Mouse (Mus musculus) heart, embryonic 14.5 days (tissue): ENCODE results near the gene E130114P18Rik. TPM values are rescaled to one million over a fixed set of nuclear protein-coding genes. Genes with fewer than 3 reads are reported as not detected.

Source experiments
- ATAC-seq: fragments of 200-750 bp; cut with Nextera tagmentation; 2 replicates; pipeline ENCODE4 v1.8.0; 2017; ENCODE audit warnings: low read depth, moderate TSS enrichment; ENCODE audit not compliant: insufficient number of reproducible peaks, insufficient read depth, low FRiP score
- H3K27ac ChIP-seq, 2 experiments: fragments of 200-500 bp in 1 of 2; fragments of 300-500 bp in 1 of 2; sonication (generic) in 1 of 2; replicated peaks in 1 of 2; 2 replicates each; pipeline ENCODE4 v1.5.1; 2012 to 2014; ENCODE audit warnings: low read depth in 2 of 2, low read length in 2 of 2, control low read depth in 1 of 2, mild to moderate bottlenecking in 1 of 2, mixed read lengths in 1 of 2; ENCODE audit not compliant: control insufficient read depth in 1 of 2, insufficient read depth in 1 of 2
- H3K27me3 ChIP-seq: fragments of 300-500 bp; sonication (generic); 2 replicates; pipeline ENCODE4 v1.6.1; 2014; ENCODE audit warnings: mild to moderate bottlenecking, low read length, control low read depth; ENCODE audit not compliant: control insufficient read depth, insufficient read depth
- H3K36me3 ChIP-seq: fragments of 300-500 bp; sonication (generic); 2 replicates; pipeline ENCODE4 v1.6.1; 2014; ENCODE audit warnings: mild to moderate bottlenecking, control low read depth, low read length, mixed read lengths; ENCODE audit not compliant: control insufficient read depth, insufficient read depth
- H3K4me1 ChIP-seq, 2 experiments: fragments of 200-500 bp in 1 of 2; fragments of 300-500 bp in 1 of 2; sonication (generic) in 1 of 2; 2 replicates each; pipeline ENCODE4 v1.6.1; 2012 to 2014; ENCODE audit warnings: low read length in 2 of 2, control low read depth in 1 of 2, mixed read lengths in 1 of 2; ENCODE audit not compliant: control insufficient read depth in 2 of 2, insufficient read depth in 2 of 2
- H3K4me2 ChIP-seq: fragments of 300-500 bp; sonication (generic); 2 replicates; pipeline ENCODE4 v1.6.1; 2014; ENCODE audit warnings: mild to moderate bottlenecking, low read length
- H3K4me3 ChIP-seq, 2 experiments: fragments of 200-500 bp in 1 of 2; fragments of 300-500 bp in 1 of 2; sonication (generic) in 1 of 2; 2 replicates each; pipeline ENCODE4 v1.5.1; 2012 to 2014; ENCODE audit warnings: low read length in 2 of 2, mild to moderate bottlenecking in 2 of 2, control low read depth in 1 of 2, low read depth in 1 of 2, moderate library complexity in 1 of 2; ENCODE audit not compliant: control insufficient read depth in 1 of 2, insufficient read depth in 1 of 2
- H3K9ac ChIP-seq: fragments of 300-500 bp; sonication (generic); 2 replicates; pipeline ENCODE4 v1.6.1; 2014; ENCODE audit warnings: mild to moderate bottlenecking, low read length
- H3K9me3 ChIP-seq: fragments of 300-500 bp; sonication (generic); 2 replicates; pipeline ENCODE4 v1.6.1; 2016; ENCODE audit warnings: low read length, control low read depth; ENCODE audit not compliant: control insufficient read depth
- WGBS: fragments of 180-500 bp; shearing (Covaris S2); extraction: QIAGEN DNeasy Blood & Tissue Kit; methylation state at CpG from one replicate; pipeline ENCODE4 v1.1.7; 2014; 5-methylcytosine and 5-hydroxymethylcytosine counted together
- polyA plus RNA-seq: library from polyadenylated mRNA; unstranded; fragments of >200 nt; fragmentation: Nextera tagmentation; extraction: Ambion mirVana; gene quantifications from 2 replicates; pipeline ENCODE4 v1.2.1, GENCODE M21; 2014

E130114P18Rik gene
- polyA plus RNA-seq, 1 experiment from 2014 or later, result 0.59 TPM

DNA sequence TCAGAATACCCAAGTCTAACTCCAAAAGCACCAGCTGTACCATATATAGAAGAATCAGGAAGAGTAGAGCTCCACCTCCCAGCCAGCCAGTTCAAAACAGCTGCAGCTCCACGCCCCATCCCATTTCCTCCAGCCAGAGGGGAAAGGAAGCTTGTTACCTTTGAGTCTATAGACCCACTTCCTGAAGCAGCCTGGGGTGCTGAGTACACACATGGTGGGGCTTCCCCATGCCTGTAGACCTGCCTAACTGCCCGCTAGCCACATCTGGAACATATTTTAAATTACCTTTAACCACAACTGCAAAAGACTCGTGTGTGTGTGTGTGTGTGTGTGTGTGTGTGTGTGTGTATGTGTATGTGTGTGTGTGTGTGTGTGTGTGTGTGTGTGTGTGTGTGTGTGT, 120.3 kb downstream of the E130114P18Rik start:
- H3K4me1 ChIP-seq, result peaks cover 2% of the 10 kb centered on the region in 2 experiments; a peak in 1 of 4 replicates
- 67% methylated on average over 3 of the region's 3 CpGs for WGBS

DNA sequence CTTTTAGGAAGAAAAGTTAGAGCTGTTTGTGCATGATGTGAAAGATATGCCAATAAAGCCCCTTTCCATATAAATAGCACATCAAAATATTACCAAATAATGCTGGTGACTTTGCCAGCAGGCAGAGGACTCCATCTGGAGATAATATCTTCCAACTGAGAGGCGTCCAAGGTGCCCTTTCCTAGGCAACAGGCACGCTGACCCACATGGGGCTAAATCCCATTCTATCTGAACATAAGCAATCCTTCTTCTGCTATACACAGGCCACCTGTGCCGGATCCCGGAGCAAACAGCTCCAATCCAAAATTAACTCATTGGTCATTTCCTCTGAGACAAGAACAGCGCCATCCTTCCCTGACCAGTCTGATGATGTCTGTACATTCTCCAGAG, 128.3 kb downstream of the E130114P18Rik start:
- WGBS, result 50% methylated on average over 5 of the region's 5 CpGs
- Histone ChIP-seq H3K9ac (no peak overlapping the region), H3K27me3 (no peaks in the 10 kb centered on the region), H3K4me2 (peak overlapping the region; percentile 49), H3K36me3 (no peaks in the 10 kb centered on the region), H3K4me3 (no peak overlapping the region), H3K27ac (peak overlapping the region; percentile 54 to 73; a peak in 3 of 4 replicates), H3K4me1 (peaks cover 8 to 22% of the 10 kb centered on the region in 2 experiments), H3K9me3 (no peaks in the 10 kb centered on the region)
- ATAC-seq, result no peak

More for the DNA sequence above, 120.3 kb downstream of the E130114P18Rik start:
- Histone ChIP-seq H3K27me3 (no peaks in the 10 kb centered on the region), H3K4me2 (no peak overlapping the region), H3K27ac (no peak overlapping the region), H3K9ac (no peak overlapping the region), H3K4me3 (no peak overlapping the region), H3K9me3 (no peaks in the 10 kb centered on the region), H3K36me3 (no peaks in the 10 kb centered on the region)
- ATAC-seq, result no peak

DNA sequence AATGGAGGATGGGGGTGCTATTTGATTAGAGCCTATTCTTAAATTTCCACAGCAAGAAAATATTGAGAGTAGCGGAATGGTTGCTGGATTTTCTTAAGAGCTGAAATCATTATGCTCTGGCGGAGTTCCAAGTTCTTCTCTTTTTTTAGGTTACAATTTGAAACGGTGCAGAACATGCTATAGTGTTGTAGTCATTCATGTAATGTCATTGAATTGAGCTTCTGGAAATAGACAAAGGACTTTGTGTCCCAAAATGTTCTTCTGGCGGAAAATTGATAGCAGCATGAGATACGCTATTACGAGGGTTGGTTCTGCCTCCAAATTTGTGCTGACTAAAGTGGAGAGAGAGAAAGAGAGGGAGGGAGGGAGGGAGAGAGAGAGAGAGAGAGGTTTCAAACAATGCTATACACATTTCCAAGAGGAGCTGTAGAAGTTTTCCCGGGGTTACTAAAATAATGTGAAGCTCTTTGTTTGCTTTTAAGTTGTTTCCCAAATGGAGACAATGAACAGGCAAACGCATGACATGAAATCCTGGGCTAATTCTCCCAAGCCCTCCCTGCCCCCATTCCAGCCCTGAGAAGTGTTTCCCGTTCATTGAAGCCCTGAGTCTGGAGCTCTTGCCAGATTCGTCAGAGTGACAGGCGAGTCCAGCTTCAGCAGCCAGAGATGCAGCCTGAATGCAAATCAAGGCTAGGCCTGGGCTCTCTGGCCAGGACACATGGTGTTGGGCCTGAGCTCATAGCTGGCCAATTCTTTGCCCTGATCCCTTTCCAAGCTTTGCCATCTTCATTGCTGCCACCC, 128.9 kb downstream of the E130114P18Rik start:
- Histone ChIP-seq H3K4me3 (no peak overlapping the region), H3K4me1 (peaks cover 8 to 22% of the 10 kb centered on the region in 2 experiments), H3K36me3 (no peaks in the 10 kb centered on the region), H3K27me3 (no peaks in the 10 kb centered on the region), H3K9me3 (no peaks in the 10 kb centered on the region), H3K4me2 (peak overlapping the region; percentile 49), H3K27ac (peak overlapping the region; percentile 54 to 73), H3K9ac (peak overlapping the region; percentile 31; the same call in 1 of the 2 replicates)
- WGBS, result 12% methylated on average over 11 of the region's 11 CpGs
- peak; percentile 56 for ATAC-seq

DNA sequence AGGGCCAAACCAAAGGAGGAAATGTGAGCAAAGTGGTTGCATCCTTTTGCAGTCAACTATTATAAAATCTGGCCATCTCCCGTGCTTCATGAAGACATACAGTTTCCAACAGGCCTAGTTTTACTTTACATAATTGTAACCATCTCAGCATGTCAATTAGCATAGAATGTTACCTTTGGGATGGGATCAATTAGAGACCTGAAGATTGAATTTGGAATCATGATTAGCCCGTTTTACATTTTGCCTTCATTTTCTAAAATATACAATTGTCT, 129.5 kb downstream of the E130114P18Rik start:
- 86% methylated on average over 2 of the region's 2 CpGs for WGBS
- Histone ChIP-seq H3K4me1 (peaks cover 8 to 22% of the 10 kb centered on the region in 2 experiments), H3K27me3 (no peaks in the 10 kb centered on the region), H3K9ac (no peak overlapping the region), H3K36me3 (no peaks in the 10 kb centered on the region), H3K4me2 (no peak overlapping the region; the same call in 1 of the 2 replicates), H3K27ac (no peak overlapping the region), H3K4me3 (no peak overlapping the region), H3K9me3 (no peaks in the 10 kb centered on the region)
- no peak for ATAC-seq

DNA sequence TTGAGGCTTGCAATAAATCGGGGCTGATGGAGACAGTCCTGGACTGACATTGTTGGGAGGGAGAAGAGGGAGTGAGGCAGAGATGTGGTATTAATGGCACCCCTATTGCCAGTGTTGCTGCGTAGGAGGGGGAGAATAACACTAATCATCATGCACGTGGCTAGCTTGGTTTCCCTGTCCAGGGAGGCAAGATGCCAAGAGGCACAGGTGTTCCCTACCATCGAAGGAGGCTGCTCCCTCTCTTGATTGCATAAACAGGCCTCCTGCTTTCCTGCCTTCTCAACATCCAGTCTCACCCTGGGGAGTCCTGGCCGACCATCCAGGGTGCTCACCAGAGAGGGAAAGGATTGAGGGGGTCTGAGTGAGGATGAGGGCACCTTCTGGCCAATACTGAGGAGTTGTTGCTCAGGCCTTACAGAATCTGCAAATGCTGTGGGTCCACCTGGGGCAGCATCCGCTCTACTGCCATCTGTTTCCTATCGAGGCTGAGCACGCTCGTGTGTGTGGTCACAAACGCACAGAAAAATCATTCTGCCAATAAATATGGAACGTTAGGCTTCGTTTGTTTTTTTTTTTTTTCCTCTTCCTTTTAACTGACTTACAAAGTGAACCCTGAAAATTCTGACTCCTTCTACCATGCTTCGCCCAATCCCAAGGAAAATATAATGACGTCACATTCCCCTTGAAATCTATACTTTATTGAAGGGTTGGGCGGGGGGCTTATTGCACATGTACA, 130.0 kb downstream of the E130114P18Rik start:
- no peaks in the 10 kb centered on the region for H3K27me3 ChIP-seq
- 85% methylated on average over 15 of the region's 15 CpGs for WGBS
- H3K9me3 ChIP-seq, result no peaks in the 10 kb centered on the region
- H3K36me3 ChIP-seq, result no peaks in the 10 kb centered on the region
- no peak overlapping the region for H3K27ac ChIP-seq
- H3K4me2 ChIP-seq, result no peak overlapping the region
- H3K4me3 ChIP-seq, result no peak overlapping the region
- ATAC-seq, result no peak
- peaks cover 8 to 22% of the 10 kb centered on the region in 2 experiments for H3K4me1 ChIP-seq
- no peak overlapping the region for H3K9ac ChIP-seq

DNA sequence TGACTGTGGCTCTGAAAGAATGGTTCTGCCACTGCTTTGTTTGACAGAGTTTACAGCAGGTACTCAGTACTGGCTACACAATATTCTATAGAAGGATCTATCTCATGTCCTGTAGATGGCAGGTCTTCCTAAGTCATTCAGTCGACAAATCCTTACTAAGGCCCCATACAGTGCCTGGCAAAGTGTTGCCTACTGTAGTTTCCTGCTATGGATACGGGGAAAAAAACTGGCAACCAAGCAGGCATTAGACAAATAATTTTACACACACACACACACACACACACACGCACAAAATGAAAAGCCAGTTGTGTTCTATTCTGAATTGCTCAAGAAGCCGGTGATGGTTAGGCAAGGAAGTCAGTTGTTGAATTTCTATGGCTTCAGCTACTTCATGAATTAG, 130.6 kb downstream of the E130114P18Rik start:
- Histone ChIP-seq H3K27me3 (no peaks in the 10 kb centered on the region), H3K4me1 (peaks cover 8 to 22% of the 10 kb centered on the region in 2 experiments), H3K9ac (no peak overlapping the region), H3K9me3 (no peaks in the 10 kb centered on the region), H3K27ac (no peak overlapping the region), H3K4me3 (no peak overlapping the region), H3K36me3 (no peaks in the 10 kb centered on the region), H3K4me2 (no peak overlapping the region)
- ATAC-seq, result no peak
- WGBS, result 90% methylated on average over 4 of the region's 4 CpGs

DNA sequence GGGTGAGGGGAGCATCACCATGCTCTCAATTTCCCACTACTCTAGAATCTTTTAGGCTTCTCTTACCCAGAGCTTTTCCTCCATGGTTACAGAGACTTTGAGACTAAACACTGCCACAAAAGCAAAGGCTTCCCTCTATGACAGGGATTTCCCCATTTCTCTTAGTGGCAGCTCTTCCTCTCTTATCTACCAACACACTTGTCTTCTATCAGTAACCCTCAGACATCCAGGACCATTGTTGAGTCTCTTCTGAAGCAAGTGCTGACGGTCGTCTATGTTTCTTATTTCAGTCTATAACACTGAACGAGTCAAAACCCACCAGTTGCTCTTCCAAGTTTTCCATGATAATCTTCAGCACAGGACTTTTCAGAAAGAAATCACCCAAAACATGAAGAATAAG, 137.5 kb downstream of the E130114P18Rik start:
- Histone ChIP-seq H3K27ac (no peak overlapping the region), H3K9ac (no peak overlapping the region), H3K4me3 (no peak overlapping the region), H3K9me3 (no peaks in the 10 kb centered on the region), H3K4me2 (no peak overlapping the region), H3K36me3 (no peaks in the 10 kb centered on the region), H3K27me3 (no peaks in the 10 kb centered on the region), H3K4me1 (peaks cover 4 to 7% of the 10 kb centered on the region in 2 experiments; a peak in 3 of 4 replicates)
- no peak for ATAC-seq
- WGBS, result 21% methylated on average over 3 of the region's 3 CpGs
